Mouse (Mus musculus) liver, embryonic 11.5 days (tissue): ENCODE measurements around the gene Naa35. TPM values are rescaled to one million over a fixed set of nuclear protein-coding genes. Genes with fewer than 3 reads are reported as not detected.

Source experiments
- ATAC-seq: fragments of 200-750 bp; cut with Nextera tagmentation; replicated peaks from 2 replicates; pipeline ENCODE4 v1.8.0; 2017; ENCODE audit warnings: moderate number of reproducible peaks, mild to moderate bottlenecking, moderate TSS enrichment, moderate library complexity; ENCODE audit not compliant: low FRiP score
- DNase-seq: peaks from one replicate; pipeline ENCODE4 v3.0.0-alpha.2; 2017; ENCODE audit warnings: low spot score
- H3K27ac ChIP-seq: fragments of 300-500 bp; sonication (generic); 2 replicates; pipeline ENCODE4 v1.5.1; 2014; ENCODE audit warnings: mild to moderate bottlenecking, low read depth, low read length, control low read depth
- H3K27me3 ChIP-seq: fragments of 300-500 bp; sonication (generic); replicated peaks from 2 replicates; pipeline ENCODE4 v1.6.1; 2014; ENCODE audit warnings: low read length, mixed read lengths; ENCODE audit not compliant: control insufficient read depth, insufficient read depth
- H3K36me3 ChIP-seq: fragments of 300-500 bp; sonication (generic); 2 replicates; pipeline ENCODE4 v1.6.1; 2014; ENCODE audit warnings: mild to moderate bottlenecking, low read length, moderate library complexity, mixed read lengths; ENCODE audit not compliant: control insufficient read depth, insufficient read depth
- H3K4me1 ChIP-seq: fragments of 300-500 bp; sonication (generic); replicated peaks from 2 replicates; pipeline ENCODE4 v1.6.1; 2014; ENCODE audit warnings: low read length, mixed read lengths; ENCODE audit not compliant: control insufficient read depth, insufficient read depth
- H3K4me2 ChIP-seq: fragments of 300-500 bp; sonication (generic); 2 replicates; pipeline ENCODE4 v1.6.1; 2014; ENCODE audit warnings: mild to moderate bottlenecking, control low read depth, moderate library complexity
- H3K4me3 ChIP-seq: fragments of 300-500 bp; sonication (generic); 2 replicates; pipeline ENCODE4 v1.5.1; 2014; ENCODE audit warnings: low read depth, low read length, control low read depth
- H3K9ac ChIP-seq: fragments of 300-500 bp; sonication (generic); 2 replicates; pipeline ENCODE4 v1.6.1; 2014; ENCODE audit warnings: low read depth, low read length, control low read depth
- H3K9me3 ChIP-seq: fragments of 300-500 bp; sonication (generic); 2 replicates; pipeline ENCODE4 v1.6.1; 2016; ENCODE audit warnings: low read length, inconsistent platforms, mixed read lengths; ENCODE audit not compliant: control insufficient read depth
- WGBS: fragments of 180-500 bp; shearing (Covaris S2); extraction: QIAGEN DNeasy Blood & Tissue Kit; methylation state at CpG from one replicate; pipeline ENCODE4 v1.1.7; 2014; 5-methylcytosine and 5-hydroxymethylcytosine counted together
- polyA plus RNA-seq: library from polyadenylated mRNA; unstranded; fragments of >200 nt; fragmentation: Nextera tagmentation; extraction: Ambion mirVana; gene quantifications from 2 replicates; pipeline ENCODE4 v1.2.1, GENCODE M21; 2014

Naa35 gene
- polyA plus RNA-seq, 1 experiment from 2014 or later: 53.6 TPM

- Histone ChIP-seq H3K27ac (no peak overlapping the region), H3K4me2 (no peak overlapping the region), H3K36me3 (peaks cover 23% of the 10 kb centered on the region), H3K4me3 (no peak overlapping the region), H3K9me3 (no peaks in the 10 kb centered on the region), H3K9ac (no peak overlapping the region), H3K27me3 (no peaks in the 10 kb centered on the region), H3K4me1 (peaks cover 3% of the 10 kb centered on the region; the same call in 1 of the 2 replicates)
- ATAC-seq (no peak), DNase-seq (no peak)
- 83% methylated on average over 5 of the region's 5 CpGs for whole genome bisulfite sequencing
These were observed 67.6 kb downstream of the Naa35 start for GRCm38 (mm10) chr13:59652651-59653050.

- no peak overlapping the region for H3K27ac ChIP-seq
- no peak overlapping the region for H3K4me3 ChIP-seq
- WGBS: 88% methylated on average over 3 of the region's 3 CpGs
- DNase-seq (no peak), ATAC-seq (no peak)
- peaks cover 3% of the 10 kb centered on the region; the same call in 1 of the 2 replicates for H3K4me1 ChIP-seq
- peaks cover 28% of the 10 kb centered on the region for H3K36me3 ChIP-seq
- H3K9ac ChIP-seq: no peak overlapping the region
- H3K4me2 ChIP-seq: no peak overlapping the region
- no peaks in the 10 kb centered on the region for H3K27me3 ChIP-seq
- no peaks in the 10 kb centered on the region for H3K9me3 ChIP-seq
These were observed 68.1 kb downstream of the Naa35 start for GRCm38 (mm10) chr13:59653136-59653535.

GRCm38 (mm10) chr13:59654465-59654864 is 69.4 kb downstream of the Naa35 start:
- no peak for ATAC-seq
- no peaks in the 10 kb centered on the region for H3K27me3 ChIP-seq
- H3K9me3 ChIP-seq: no peaks in the 10 kb centered on the region
- no peak for DNase-seq
- no peak overlapping the region for H3K4me3 ChIP-seq
- H3K4me2 ChIP-seq: no peak overlapping the region
- H3K4me1 ChIP-seq: peaks cover 3% of the 10 kb centered on the region; the same call in 1 of the 2 replicates
- WGBS: 84% methylated on average over 5 of the region's 5 CpGs
- no peak overlapping the region for H3K9ac ChIP-seq
- peaks cover 23% of the 10 kb centered on the region; the same call in 1 of the 2 replicates for H3K36me3 ChIP-seq
- H3K27ac ChIP-seq: no peak overlapping the region

- WGBS: 89% methylated on average over 15 of the region's 15 CpGs
- Histone ChIP-seq H3K27ac (no peak overlapping the region), H3K4me2 (no peak overlapping the region), H3K36me3 (peaks cover 23% of the 10 kb centered on the region; the same call in 1 of the 2 replicates), H3K4me1 (peaks cover 3% of the 10 kb centered on the region; the same call in 1 of the 2 replicates), H3K4me3 (no peak overlapping the region), H3K27me3 (no peaks in the 10 kb centered on the region), H3K9me3 (no peaks in the 10 kb centered on the region), H3K9ac (no peak overlapping the region)
- DNase-seq (no peak), ATAC-seq (no peak)
These were observed 70.8 kb downstream of the Naa35 start for GRCm38 (mm10) chr13:59655718-59656315.

GRCm38 (mm10) chr13:59656316-59656832 is 71.3 kb downstream of the Naa35 start:
- peaks cover 3% of the 10 kb centered on the region; the same call in 1 of the 2 replicates for H3K4me1 ChIP-seq
- no peaks in the 10 kb centered on the region for H3K9me3 ChIP-seq
- WGBS: 57% methylated on average over 10 of the region's 10 CpGs
- H3K27me3 ChIP-seq: no peaks in the 10 kb centered on the region
- peaks cover 26% of the 10 kb centered on the region; the same call in 1 of the 2 replicates for H3K36me3 ChIP-seq
- H3K27ac ChIP-seq: peak overlapping the region; percentile 3; the same call in 1 of the 2 replicates
- no peak overlapping the region for H3K4me2 ChIP-seq
- H3K4me3 ChIP-seq: no peak overlapping the region
- DNase-seq: no peak
- no peak overlapping the region for H3K9ac ChIP-seq
- peak; percentile 21 for ATAC-seq

- peaks cover 3% of the 10 kb centered on the region; the same call in 1 of the 2 replicates for H3K4me1 ChIP-seq
- DNase-seq: no peak
- no peak overlapping the region for H3K4me2 ChIP-seq
- peaks cover 26% of the 10 kb centered on the region; the same call in 1 of the 2 replicates for H3K36me3 ChIP-seq
- no peak overlapping the region for H3K9ac ChIP-seq
- no peaks in the 10 kb centered on the region for H3K27me3 ChIP-seq
- H3K9me3 ChIP-seq: no peaks in the 10 kb centered on the region
- H3K27ac ChIP-seq: peak overlapping the region; percentile 3
- 70% methylated on average over 4 of the region's 4 CpGs for WGBS
- no peak overlapping the region for H3K4me3 ChIP-seq
- no peak for ATAC-seq
These were observed 71.9 kb downstream of the Naa35 start for GRCm38 (mm10) chr13:59656975-59657388.

DNA sequence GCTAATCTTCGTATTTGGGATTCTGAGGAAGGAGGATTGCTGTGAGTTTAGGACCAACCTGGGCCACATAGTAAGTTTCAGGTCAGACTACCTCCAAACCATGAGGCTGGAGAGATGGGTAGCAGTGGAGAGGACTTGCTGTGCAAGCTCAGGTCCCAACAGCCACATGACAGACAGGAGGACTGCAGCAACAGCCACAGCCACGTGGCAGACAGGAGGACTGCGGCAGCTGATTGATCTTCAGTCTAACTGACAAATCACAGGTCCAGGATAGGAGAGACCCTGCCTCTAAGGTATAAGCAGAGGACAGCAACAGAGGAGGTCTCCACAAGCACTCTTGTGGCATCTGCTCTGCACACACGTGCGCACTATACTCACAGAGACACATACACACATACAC is 72.7 kb downstream of the Naa35 start:
- H3K36me3 ChIP-seq: peaks cover 32% of the 10 kb centered on the region
- WGBS: 80% methylated on average over 5 of the region's 5 CpGs

DNA sequence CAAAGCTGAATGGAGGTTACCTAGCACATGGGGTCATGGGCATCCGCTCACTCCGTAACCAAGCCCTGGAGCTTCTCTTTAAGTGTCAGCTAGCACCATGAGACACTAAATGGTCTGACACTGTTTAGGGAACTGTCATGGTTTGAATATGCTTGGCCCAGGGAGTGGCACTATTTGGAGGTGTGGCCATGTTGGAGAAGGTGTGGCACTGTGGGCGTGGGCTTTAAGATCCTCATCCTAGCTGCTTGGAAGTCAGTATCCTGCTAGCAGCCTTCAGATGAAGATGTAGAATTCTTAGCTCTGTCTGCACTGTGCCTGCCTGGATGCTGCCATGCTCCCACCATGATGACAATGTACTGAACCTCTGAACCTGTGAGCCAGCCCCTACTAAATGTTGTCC is 75.3 kb downstream of the Naa35 start:
- H3K27ac ChIP-seq: no peak overlapping the region
- WGBS: 88% methylated on average over 3 of the region's 3 CpGs
- peaks cover 53% of the 10 kb centered on the region for H3K36me3 ChIP-seq
- DNase-seq (no peak), ATAC-seq (no peak)
- H3K27me3 ChIP-seq: no peaks in the 10 kb centered on the region
- H3K4me2 ChIP-seq: no peak overlapping the region
- H3K9ac ChIP-seq: no peak overlapping the region
- H3K4me3 ChIP-seq: no peak overlapping the region
- H3K9me3 ChIP-seq: no peaks in the 10 kb centered on the region
- no peaks in the 10 kb centered on the region; the same call in 1 of the 2 replicates for H3K4me1 ChIP-seq

More for the DNA sequence above, 72.7 kb downstream of the Naa35 start:
- peaks cover 3% of the 10 kb centered on the region; the same call in 1 of the 2 replicates for H3K4me1 ChIP-seq
- H3K27me3 ChIP-seq: no peaks in the 10 kb centered on the region
- no peak overlapping the region for H3K9ac ChIP-seq
- no peak overlapping the region for H3K4me3 ChIP-seq
- H3K27ac ChIP-seq: no peak overlapping the region
- no peak for ATAC-seq
- H3K4me2 ChIP-seq: no peak overlapping the region
- H3K9me3 ChIP-seq: no peaks in the 10 kb centered on the region
- DNase-seq: no peak

- WGBS: 91% methylated on average over 8 of the region's 8 CpGs
- H3K4me2 ChIP-seq: no peak overlapping the region
- no peaks in the 10 kb centered on the region for H3K27me3 ChIP-seq
- H3K9me3 ChIP-seq: no peaks in the 10 kb centered on the region
- H3K27ac ChIP-seq: no peak overlapping the region
- peaks cover 51% of the 10 kb centered on the region for H3K36me3 ChIP-seq
- ATAC-seq: no peak
- no peak overlapping the region for H3K4me3 ChIP-seq
- DNase-seq: no peak
- no peak overlapping the region for H3K9ac ChIP-seq
- no peaks in the 10 kb centered on the region; the same call in 1 of the 2 replicates for H3K4me1 ChIP-seq
These were observed 76.3 kb downstream of the Naa35 start for GRCm38 (mm10) chr13:59661387-59661786.
